Mouse (Mus musculus): ENCODE data around the gene Gm9736. TPM values are rescaled to one million over a fixed set of nuclear protein-coding genes. Genes with fewer than 3 reads are reported as not detected.
"Not testable (repeated sequence)": the region's sequence is repeated elsewhere in the genome, so short reads cannot be mapped to it uniquely, and the experiment has no call there.

The Gm9736 gene
- total and polyA plus RNA-seq, 3 experiments = not detected

DNA sequence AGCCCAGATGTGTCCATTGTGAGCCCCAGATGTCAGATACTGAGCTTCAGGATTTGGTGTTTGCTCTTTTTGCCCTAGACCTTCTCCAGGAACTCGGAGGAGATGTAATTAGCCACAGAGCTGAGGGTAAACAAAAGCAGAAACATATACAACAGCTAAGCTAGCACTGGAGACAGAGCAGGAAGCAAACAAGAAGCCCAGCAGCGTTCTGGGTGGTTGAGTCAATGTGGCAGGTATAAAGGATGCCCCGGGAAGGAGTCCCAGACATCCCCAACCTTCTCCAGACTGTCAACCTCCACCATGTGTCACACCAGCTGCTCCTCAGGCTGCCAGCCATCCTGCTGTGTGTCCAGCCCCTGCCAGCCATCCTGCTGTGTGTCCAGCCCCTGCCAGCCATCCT, 25.0 kb downstream of the Gm9736 start, which contains the start of gene Gm10100:
Gm10100 (plus strand) TSS at position 301 of the 400 bp plus-strand sequence.
- DNase-seq = no peak

DNA sequence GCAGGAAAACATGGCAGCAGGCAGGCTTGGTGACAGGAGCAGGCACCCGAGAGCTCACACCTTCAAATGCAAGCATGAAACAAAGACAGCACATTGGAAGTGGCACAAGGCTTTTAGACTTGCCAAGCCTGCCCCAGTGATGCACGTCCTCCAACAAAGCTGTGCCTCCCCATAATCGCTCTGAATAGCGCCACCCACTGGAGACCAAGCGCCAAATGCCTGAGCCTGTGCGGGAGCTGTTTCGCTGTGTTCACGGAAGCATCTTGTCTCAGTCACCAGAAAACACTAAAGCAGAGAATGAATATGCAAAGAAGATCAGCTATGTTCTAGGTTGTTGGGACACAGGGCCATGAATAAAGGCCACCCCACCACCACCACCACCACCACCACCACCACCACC, 26.3 kb downstream of the Gm9736 start:
- DNase-seq = no peak

DNA sequence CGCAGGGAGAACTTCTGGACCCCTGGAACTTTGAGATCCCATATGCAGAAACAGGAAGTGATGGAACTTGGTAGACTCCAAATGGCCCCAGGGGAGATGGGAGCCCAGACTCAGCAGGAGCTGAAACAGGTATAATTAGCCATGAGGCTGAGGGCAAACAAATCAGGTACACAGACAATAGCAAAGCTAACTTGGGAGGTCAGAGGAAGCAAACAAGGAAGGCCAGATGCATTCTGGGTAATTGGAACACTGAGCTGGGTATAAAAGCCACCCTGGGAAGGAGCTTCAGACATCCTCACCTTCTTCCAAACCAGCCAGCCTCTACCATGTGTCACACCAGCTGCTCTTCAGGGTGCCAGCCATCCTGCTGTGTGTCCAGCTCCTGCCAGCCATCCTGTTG, 30.9 kb downstream of the Gm9736 start, which contains the start of gene Krtap12-1:
Krtap12-1 (plus strand) TSS at position 301 of the 400 bp plus-strand sequence.
- DNase-seq = not testable (repeated sequence)

DNA sequence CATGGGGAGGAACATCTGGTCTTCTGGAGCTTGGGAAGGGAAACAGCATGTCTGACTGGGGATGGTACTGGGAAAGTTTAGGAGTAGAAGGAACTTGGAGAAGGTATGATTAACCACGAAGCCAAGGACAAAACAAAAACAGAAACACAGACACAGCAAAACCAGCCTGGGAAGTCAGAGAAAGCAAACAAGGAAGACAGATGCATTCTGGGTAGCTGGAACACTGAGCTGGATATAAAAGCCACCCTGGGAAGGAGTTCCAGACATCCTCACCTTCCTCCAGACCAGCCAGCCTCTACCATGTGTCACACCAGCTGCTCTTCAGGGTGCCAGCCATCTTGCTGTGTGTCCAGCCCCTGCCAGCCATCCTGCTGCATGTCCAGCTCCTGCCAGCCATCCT, 35.6 kb downstream of the Gm9736 start, which contains the start of gene Gm10142:
Gm10142 (plus strand) TSS at position 301 of the 400 bp plus-strand sequence.
- DNase-seq = no peak

DNA sequence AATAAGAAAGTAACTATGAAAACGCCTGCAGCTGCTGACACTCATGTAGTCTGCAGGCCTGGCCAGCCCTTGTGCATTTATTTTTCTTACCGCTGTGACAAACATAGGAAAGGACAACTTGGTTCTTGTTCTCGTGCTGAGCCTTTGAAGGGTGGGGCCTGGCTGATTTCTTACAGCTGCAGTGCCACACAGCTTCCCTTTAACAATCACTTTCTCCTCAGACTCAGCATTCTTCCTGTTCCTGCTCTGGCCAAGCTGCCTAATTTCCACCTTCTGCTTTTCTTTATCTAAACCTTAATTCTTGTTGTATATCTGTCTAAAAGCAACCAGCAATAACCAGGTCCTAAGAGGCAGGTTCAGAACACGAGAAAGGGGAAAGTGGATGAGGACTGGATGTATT, 37.4 kb downstream of the Gm9736 start:
- no peak for DNase-seq

DNA sequence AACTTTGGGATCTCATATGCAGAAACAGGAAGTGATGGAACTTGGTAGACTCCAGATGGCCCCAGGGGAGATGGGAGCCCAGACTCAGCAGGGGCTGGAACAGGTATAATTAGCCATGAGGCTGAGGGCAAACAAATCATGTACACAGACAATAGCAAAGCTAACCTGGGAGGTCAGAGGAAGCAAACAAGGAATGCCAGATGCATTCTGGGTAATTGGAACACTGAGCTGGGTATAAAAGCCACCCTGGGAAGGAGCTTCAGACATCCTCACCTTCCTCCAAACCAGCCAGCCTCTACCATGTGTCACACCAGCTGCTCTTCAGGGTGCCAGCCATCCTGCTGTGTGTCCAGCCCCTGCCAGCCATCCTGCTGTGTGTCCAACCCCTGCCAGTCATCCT, 40.0 kb downstream of the Gm9736 start, which contains the start of gene Gm10024:
Gm10024 (plus strand) TSS at position 301 of the 400 bp plus-strand sequence.
- DNase-seq = not testable (repeated sequence)

DNA sequence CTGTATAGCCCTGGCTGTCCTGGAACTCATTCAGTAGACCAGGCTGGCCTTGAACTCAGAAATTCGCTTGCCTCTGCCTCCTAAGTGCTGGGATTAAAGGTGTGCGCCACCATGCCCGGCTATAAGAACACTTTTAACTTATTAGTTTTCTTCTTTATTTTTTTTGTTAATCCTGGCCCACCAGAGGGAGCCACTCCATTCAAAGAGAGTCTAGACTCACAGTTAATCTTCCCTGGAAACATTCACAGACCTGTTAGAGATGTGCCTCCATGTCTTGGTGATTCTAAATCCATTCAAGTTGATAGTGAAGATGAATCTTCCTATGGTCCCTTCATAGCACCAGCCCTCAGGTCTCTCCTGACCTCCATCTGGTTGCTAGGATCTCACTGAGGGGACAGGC, 41.3 kb downstream of the Gm9736 start:
- DNase-seq = no peak

DNA sequence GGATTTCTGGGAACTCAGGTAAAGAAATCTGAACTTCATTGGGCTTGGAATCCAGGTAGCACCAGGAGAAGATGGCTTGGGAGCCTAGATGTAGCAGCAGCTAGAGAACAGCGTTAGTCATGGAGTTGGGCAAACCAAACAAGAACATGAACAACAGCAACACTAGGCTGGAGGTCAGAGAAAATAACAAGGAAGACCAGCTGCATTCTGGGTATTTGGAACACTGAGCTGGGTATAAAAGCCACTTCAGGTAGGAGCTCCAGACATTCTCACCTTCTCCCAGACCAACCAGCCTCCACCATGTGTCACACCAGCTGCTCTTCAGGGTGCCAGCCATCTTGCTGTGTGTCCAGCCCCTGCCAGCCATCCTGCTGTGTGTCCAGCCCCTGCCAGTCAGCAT, 44.8 kb downstream of the Gm9736 start, which contains the start of gene Gm10272:
Gm10272 (plus strand) TSS at position 301 of the 400 bp plus-strand sequence.
- DNase-seq = no peak

Other genes with a start within 250 kb of the Gm9736 start
Only the 30 nearest of the 32 such genes appear.
- gene Itgb2, start 221.1 kb downstream of the Gm9736 start, total RNA-seq (2021) = 1 to 10 TPM; 9.5 to 9.8 TPM
- 5.1 and 7.4 TPM in 2 replicates for gene Itgb2, start 221.1 kb downstream of the Gm9736 start, polyA plus RNA-seq (2012; rRNA removed)
- gene Pttg1ip, start 169.6 kb downstream of the Gm9736 start, total RNA-seq (2021) = 100 to 1,000 TPM; 174 to 202 TPM
- gene Pttg1ip, start 169.6 kb downstream of the Gm9736 start, polyA plus RNA-seq (2012; rRNA removed) = 127 and 165 TPM in 2 replicates
- gene Sumo3, start 145.3 kb downstream of the Gm9736 start, total RNA-seq (2021) = 100 to 1,000 TPM in 1 of 2 experiments, 10 to 100 TPM in 1; 97.7 to 104 TPM
- 83.8 and 91.1 TPM in 2 replicates for gene Sumo3, start 145.3 kb downstream of the Gm9736 start, polyA plus RNA-seq (2012; rRNA removed)
- gene Gm49325, start 145.2 kb downstream of the Gm9736 start, total RNA-seq (2021) = 10 to 100 TPM; 27.5 to 28.5 TPM
- not detected in 2 replicates for gene Gm49325, start 145.2 kb downstream of the Gm9736 start, polyA plus RNA-seq (2012; rRNA removed)
- gene Ube2g2, start 129.1 kb downstream of the Gm9736 start, total RNA-seq (2021) = 10 to 100 TPM; 50.0 to 55.0 TPM
- gene Ube2g2, start 129.1 kb downstream of the Gm9736 start, polyA plus RNA-seq (2012; rRNA removed) = 27.9 and 37.4 TPM in 2 replicates
- under 1 TPM; 0.17 to 0.62 TPM for gene Tspear, start 64.8 kb downstream of the Gm9736 start, total RNA-seq (2021)
- 0.94 and 1.1 TPM in 2 replicates for gene Tspear, start 64.8 kb downstream of the Gm9736 start, polyA plus RNA-seq (2012; rRNA removed)
- not detected for gene Gm19402, start 60.6 kb downstream of the Gm9736 start, total RNA-seq (2021)
- gene Gm19402, start 60.6 kb downstream of the Gm9736 start, polyA plus RNA-seq (2012; rRNA removed) = not detected in 2 replicates
- gene Gm9508, start 54.1 kb downstream of the Gm9736 start, total RNA-seq (2021) = not detected
- gene Gm9508, start 54.1 kb downstream of the Gm9736 start, polyA plus RNA-seq (2012; rRNA removed) = not detected in 2 replicates
- gene Gm10272, start 44.7 kb downstream of the Gm9736 start, total RNA-seq (2021) = not detected
- not detected in 2 replicates for gene Gm10272, start 44.7 kb downstream of the Gm9736 start, polyA plus RNA-seq (2012; rRNA removed)
- not detected for gene Gm10024, start 39.9 kb downstream of the Gm9736 start, total RNA-seq (2021)
- gene Gm10024, start 39.9 kb downstream of the Gm9736 start, polyA plus RNA-seq (2012; rRNA removed) = not detected in 2 replicates
- not detected for gene Gm10142, start 35.5 kb downstream of the Gm9736 start, total RNA-seq (2021)
- gene Gm10142, start 35.5 kb downstream of the Gm9736 start, polyA plus RNA-seq (2012; rRNA removed) = not detected in 2 replicates
- not detected for gene Krtap12-1, start 30.8 kb downstream of the Gm9736 start, total RNA-seq (2021)
- gene Krtap12-1, start 30.8 kb downstream of the Gm9736 start, polyA plus RNA-seq (2012; rRNA removed) = not detected in 2 replicates
- gene Gm10100, start 24.9 kb downstream of the Gm9736 start, total RNA-seq (2021) = not detected
- not detected in 2 replicates for gene Gm10100, start 24.9 kb downstream of the Gm9736 start, polyA plus RNA-seq (2012; rRNA removed)
- gene Gm18596, start 8.7 kb downstream of the Gm9736 start, total RNA-seq (2021) = not detected
- gene Gm18596, start 8.7 kb downstream of the Gm9736 start, polyA plus RNA-seq (2012; rRNA removed) = not detected in 2 replicates
- gene Gm3233, start 8.3 kb upstream of the Gm9736 start, total RNA-seq (2021) = not detected
- gene Gm3233, start 8.3 kb upstream of the Gm9736 start, polyA plus RNA-seq (2012; rRNA removed) = not detected in 2 replicates
- gene Gm3238, start 20.0 kb upstream of the Gm9736 start, total RNA-seq (2021) = not detected
- not detected in 2 replicates for gene Gm3238, start 20.0 kb upstream of the Gm9736 start, polyA plus RNA-seq (2012; rRNA removed)
- not detected for gene Gm7138, start 25.6 kb upstream of the Gm9736 start, total RNA-seq (2021)
- gene Gm7138, start 25.6 kb upstream of the Gm9736 start, polyA plus RNA-seq (2012; rRNA removed) = not detected in 2 replicates
- gene Gm3250, start 31.2 kb upstream of the Gm9736 start, total RNA-seq (2021) = not detected
- not detected in 2 replicates for gene Gm3250, start 31.2 kb upstream of the Gm9736 start, polyA plus RNA-seq (2012; rRNA removed)
- not detected for gene Gm7137, start 36.8 kb upstream of the Gm9736 start, total RNA-seq (2021)
- gene Gm7137, start 36.8 kb upstream of the Gm9736 start, polyA plus RNA-seq (2012; rRNA removed) = not detected in 2 replicates
- gene Gm9639, start 43.7 kb upstream of the Gm9736 start, total RNA-seq (2021) = not detected
- gene Gm9639, start 43.7 kb upstream of the Gm9736 start, polyA plus RNA-seq (2012; rRNA removed) = not detected in 2 replicates
- not detected for gene Gm19668, start 47.8 kb upstream of the Gm9736 start, total RNA-seq (2021)
- not detected in 2 replicates for gene Gm19668, start 47.8 kb upstream of the Gm9736 start, polyA plus RNA-seq (2012; rRNA removed)
- not detected for gene Gm9507, start 60.5 kb upstream of the Gm9736 start, total RNA-seq (2021)
- 0.31 TPM in 1 of 2 replicates, not detected in the other for gene Gm9507, start 60.5 kb upstream of the Gm9736 start, polyA plus RNA-seq (2012; rRNA removed)
- not detected for gene Gm2696, start 63.3 kb upstream of the Gm9736 start, total RNA-seq (2021)
- gene Gm2696, start 63.3 kb upstream of the Gm9736 start, polyA plus RNA-seq (2012; rRNA removed) = not detected in 2 replicates
- not detected for gene Krtap10-4, start 75.7 kb upstream of the Gm9736 start, total RNA-seq (2021)
- gene Krtap10-4, start 75.7 kb upstream of the Gm9736 start, polyA plus RNA-seq (2012; rRNA removed) = not detected in 2 replicates
- gene Krtap10-10, start 84.6 kb upstream of the Gm9736 start, total RNA-seq (2021) = not detected
- gene Krtap10-10, start 84.6 kb upstream of the Gm9736 start, polyA plus RNA-seq (2012; rRNA removed) = not detected in 2 replicates
- gene Gm36176, start 95.4 kb upstream of the Gm9736 start, total RNA-seq (2021) = not detected
- not detected in 2 replicates for gene Gm36176, start 95.4 kb upstream of the Gm9736 start, polyA plus RNA-seq (2012; rRNA removed)
- not detected for gene Gm10318, start 101.5 kb upstream of the Gm9736 start, total RNA-seq (2021)
- gene Gm10318, start 101.5 kb upstream of the Gm9736 start, polyA plus RNA-seq (2012; rRNA removed) = not detected in 2 replicates
- gene Gm3285, start 110.6 kb upstream of the Gm9736 start, total RNA-seq (2021) = not detected
- not detected in 2 replicates for gene Gm3285, start 110.6 kb upstream of the Gm9736 start, polyA plus RNA-seq (2012; rRNA removed)
- 1 to 10 TPM; 5.2 to 8.1 TPM for gene Lrrc3, start 151.2 kb upstream of the Gm9736 start, total RNA-seq (2021)
- 4.1 and 6.3 TPM in 2 replicates for gene Lrrc3, start 151.2 kb upstream of the Gm9736 start, polyA plus RNA-seq (2012; rRNA removed)
- 1 to 10 TPM; 2.6 to 3.2 TPM for gene Trpm2, start 219.2 kb upstream of the Gm9736 start, total RNA-seq (2021)
- 3.0 and 3.1 TPM in 2 replicates for gene Trpm2, start 219.2 kb upstream of the Gm9736 start, polyA plus RNA-seq (2012; rRNA removed)